Mouse (Mus musculus) C2C12 (cell line): Measurements from ENCODE around the gene Syt14.

Source experiments
- CEBPB ChIP-seq: IDR thresholded peaks from one replicate; pipeline ENCODE4 v1.6.1; 2011; ENCODE audit warnings: low read depth, mild to moderate bottlenecking, control low read depth, moderate library complexity
- CTCF ChIP-seq: IDR thresholded peaks from one replicate; pipeline ENCODE4 v1.5.1; 2011; ENCODE audit not compliant: control insufficient read depth, insufficient read depth, insufficient read length
- MAX ChIP-seq: IDR thresholded peaks from one replicate; pipeline ENCODE4 v1.6.1; 2011; ENCODE audit warnings: mild to moderate bottlenecking, control low read depth
- MYOD1 ChIP-seq: IDR thresholded peaks from one replicate; pipeline ENCODE4 v1.6.1; 2011; ENCODE audit warnings: low read depth; ENCODE audit not compliant: control insufficient read depth, insufficient read length
- USF1 ChIP-seq: IDR thresholded peaks from one replicate; pipeline ENCODE4 v1.6.1; 2011; ENCODE audit warnings: low read depth, mild to moderate bottlenecking, control low read depth, moderate library complexity

DNA sequence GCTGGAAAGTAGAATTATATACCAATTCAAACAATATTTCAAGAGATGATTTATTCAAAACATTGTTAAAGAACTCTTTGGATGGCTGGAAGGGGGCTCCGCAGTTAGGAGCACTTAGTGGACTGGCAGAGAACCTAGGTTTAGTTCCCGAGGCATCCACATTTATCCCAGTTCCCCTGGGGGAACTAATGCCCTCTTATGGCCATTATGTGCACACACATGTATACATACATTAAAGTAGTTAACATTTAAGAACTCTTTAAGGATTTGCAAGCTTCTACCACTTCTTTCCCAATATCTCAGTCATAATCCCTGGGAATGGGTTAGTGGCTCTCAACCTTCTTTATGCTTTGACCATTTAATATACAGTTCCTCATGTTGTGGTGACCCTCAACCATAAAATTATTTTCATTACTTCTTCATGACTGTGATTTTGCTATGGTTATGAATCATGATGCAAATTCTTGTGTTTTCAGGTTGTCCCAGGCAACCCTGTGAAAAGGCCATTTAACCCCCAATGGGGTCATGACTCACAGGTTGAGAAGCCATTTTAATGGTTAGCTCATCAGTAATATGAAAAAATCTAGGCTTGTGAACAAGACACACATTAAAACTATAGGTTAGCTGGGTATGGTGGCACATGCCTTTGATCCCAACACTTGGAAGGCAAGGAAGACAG lies 152.8 kb downstream of the Syt14 start:
- TF ChIP-seq MYOD1 = no peak
- TF ChIP-seq USF1 = no peak
- TF ChIP-seq CTCF = no peak
- TF ChIP-seq MAX = no peak
- TF ChIP-seq CEBPB = peak; percentile 2
